Mouse (Mus musculus) gonadal fat pad, adult 2 months (tissue): ENCODE measurements around the gene Etv6. TPM values are rescaled to one million over a fixed set of nuclear protein-coding genes. Genes with fewer than 3 reads are reported as not detected.

Experiments used
- DNase-seq: peaks from one replicate; pipeline ENCODE4 v3.0.0-alpha.2; 2012; ENCODE audit warnings: low read depth
- polyA plus RNA-seq: library from polyadenylated mRNA; depleted of rRNA; stranded (reverse); fragments of >200 nt; gene quantifications from 2 replicates; pipeline ENCODE4 v1.2.3, GENCODE M21; 2012

Etv6 gene
- polyA plus RNA-seq, 1 experiment: 20.6 TPM

DNA sequence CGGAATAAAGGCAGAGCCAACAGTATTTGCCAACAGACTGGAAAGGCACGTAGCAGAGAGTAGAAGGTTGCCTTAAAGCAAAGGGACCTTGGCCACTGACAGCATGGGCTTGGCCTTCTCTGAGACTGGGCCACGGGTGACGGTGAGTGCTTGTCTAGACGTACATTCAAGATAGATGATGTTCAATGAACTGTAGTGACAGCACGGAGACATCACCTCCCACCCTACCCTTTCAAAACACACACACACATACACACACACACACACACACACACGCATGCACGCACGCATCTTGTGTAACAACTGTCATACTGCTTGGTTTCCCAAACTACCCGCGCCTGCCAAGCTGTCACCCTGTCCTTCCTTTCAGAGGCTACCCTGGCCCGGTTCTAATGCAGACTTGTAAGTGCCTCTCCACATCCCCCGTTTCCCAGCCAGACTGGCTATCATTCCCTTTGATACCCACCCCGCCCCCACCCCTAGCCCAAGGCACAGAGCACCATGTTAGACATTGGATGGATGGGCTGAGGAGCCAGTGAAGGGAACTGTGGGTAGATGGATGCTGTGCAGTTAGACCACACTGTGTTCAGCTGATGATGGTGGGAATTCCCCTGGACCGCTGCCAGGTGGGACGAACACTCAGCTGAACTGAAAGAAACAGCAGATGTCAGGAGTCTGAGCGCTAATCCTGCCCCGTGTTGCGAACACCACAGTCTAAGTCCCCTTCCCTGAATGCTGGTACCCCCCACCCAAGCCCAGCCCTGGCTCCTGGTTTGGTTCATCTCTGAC, 172.1 kb downstream of the Etv6 start:
- DNase-seq: no peak

DNA sequence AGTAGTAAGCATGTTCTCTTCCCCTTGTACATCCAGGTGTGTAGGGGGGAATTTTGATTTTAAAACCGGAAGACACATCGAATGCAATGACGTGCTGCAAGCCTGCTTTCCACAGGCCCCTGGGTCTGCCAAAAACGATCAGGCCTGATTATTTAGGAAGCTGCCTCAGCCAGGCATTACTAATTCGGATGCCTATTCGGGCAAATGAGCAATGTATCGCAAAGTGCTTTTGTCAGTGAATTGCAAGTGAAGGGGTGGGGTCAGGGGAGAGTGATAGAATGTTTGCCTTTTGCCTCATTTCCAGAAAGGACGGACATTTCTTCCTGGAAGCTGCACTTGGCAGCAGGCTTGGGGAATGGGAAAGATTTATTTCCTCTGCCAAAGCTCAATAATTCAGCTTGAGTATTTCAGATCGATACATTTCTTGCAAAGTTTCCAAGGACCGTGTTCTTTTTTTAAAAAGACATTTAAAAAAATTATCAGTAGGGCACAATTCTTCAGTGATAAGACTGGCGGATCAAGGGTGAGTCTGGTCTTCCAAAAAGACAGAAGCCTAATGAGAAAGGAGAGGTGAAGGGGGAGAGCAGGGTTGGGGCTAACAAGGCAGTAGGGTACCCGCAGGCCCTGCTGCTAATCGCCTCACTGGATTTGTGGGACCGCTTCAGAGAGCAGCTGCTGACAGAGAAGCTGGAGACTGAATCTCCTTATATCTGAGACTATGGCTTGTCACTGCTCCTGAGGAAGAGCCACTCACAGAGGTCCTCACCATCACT, 172.9 kb downstream of the Etv6 start:
- DNase-seq: no peak

DNA sequence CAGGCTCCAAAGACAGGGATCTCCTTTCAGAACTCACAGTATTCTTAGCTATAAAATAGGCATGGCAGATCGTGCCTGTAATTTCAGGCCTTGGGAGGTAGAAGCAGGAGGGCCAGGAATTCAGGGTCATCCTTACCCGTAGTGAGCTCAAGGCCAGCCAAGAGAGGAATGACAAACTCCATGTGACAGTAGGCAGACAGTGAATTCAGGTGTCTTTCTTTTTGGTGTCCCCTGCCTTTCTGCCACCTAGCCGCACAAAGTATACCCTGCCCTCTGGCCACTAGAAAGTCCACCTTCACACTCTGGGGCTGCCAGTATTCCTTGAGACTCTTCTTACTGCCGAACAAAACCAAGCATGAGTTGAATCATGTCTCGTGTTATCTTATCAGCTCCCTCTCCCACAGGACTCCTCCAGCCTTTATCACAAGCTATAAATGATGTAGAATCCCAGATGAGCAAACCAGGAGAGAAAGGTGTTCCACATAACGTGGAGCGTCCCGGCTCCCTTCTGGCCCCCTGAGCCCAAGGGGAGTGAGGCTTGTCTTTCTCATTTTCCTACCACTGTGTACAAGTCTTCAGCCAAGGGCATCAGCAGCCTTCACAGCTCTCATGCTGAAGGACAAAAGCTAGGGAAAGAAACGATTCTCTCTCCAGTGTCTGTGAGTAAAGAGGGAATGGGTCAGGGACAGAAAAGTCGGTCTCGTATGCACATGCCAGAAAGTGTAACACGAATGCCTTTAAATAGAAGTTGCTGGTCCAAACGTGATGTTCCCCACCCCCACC, 175.4 kb downstream of the Etv6 start:
- DNase-seq: no peak

DNA sequence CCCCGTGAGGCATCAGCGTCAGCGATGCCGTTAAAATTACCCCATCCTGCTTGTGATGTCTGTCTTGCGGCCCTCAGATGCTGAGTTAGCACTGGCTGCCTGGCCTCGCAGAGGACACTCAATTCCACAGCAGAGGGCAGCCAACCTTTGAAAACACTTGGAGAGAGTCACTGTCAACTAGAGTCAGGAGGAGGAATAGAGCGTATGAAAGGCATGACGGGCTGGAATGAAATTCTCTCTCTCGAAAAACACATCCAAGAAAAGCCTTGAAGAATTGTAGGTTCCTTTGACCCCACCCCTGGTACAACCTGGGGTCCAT, 175.9 kb downstream of the Etv6 start:
- DNase-seq: no peak

GRCm38 (mm10) chr6:134217747-134218146, 182.2 kb downstream of the Etv6 start:
- no peak for DNase-seq

DNA sequence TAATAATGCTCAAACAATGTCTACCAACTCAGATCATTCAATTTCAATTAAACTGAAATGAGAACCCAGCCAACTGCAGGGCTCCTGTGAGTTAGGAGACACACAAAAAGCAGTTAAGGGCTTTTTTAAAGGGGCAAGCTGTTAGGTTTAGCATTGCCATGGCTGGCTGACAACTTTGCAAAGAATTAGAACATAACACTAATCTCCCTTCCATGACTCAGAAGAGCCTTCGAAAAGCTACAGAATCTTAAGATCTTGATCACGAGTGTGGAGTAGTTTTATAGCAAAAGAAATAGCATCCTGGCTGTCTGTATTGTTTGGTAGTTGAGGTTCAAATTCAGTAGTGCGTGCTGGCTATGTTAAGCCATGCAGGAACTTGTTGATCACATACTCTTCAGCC, 182.9 kb downstream of the Etv6 start:
- DNase-seq: no peak

- DNase-seq: no peak
Measured at GRCm38 (mm10) chr6:134219358-134219757, 183.9 kb downstream of the Etv6 start.

- no peak for DNase-seq
Measured at GRCm38 (mm10) chr6:134220209-134220777, 184.8 kb downstream of the Etv6 start.

DNA sequence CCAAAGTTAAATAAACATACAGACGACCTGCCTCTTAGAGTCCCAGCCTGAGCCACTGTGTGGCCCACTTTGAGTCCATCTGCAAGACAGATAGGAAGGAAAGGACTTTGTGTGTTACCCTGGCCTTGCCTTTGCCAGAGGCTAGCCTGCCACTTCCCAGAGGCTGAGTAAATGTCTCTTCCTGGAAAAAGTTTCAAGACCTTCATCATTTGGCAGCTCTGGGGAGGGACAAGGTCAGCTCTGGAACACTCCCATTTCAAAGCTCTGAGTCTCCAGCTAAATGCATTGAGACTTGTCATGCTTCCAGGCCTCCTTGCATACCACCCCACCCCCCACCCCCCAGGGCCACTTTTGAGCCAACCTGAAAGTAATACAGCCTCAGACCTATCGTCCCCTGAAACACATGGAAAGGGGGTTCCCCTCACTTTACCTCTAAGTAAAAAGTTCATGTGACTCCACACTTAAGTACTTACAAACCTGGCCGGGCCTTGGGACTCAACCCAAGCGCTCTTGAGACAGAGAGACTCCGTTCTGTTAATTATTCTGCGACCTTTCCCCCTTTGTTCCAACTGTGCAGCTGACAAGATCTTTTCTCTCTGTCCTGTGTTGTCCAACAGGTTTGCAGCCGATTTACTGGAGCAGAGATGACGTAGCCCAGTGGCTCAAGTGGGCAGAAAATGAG, 186.9 kb downstream of the Etv6 start:
- no peak for DNase-seq

DNA sequence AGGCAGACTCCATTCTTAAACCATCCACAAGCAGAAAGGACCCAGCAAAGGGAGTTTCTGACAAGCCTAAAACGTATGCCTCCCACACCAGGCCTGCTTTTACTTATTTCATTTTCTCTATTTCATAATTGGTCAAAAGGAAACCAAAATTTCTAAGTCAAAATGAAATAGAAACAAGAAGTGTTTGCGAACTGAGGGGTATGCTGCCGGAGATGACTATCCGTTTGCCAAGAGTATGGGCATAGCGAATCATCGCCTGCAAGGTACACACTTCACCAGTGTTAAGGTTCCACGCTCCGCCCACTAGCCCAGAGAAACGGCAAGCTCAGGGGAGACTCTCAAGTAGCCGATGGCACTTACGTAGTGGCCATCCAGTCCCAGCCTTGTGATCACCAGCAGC, 190.1 kb downstream of the Etv6 start:
- DNase-seq: no peak

DNA sequence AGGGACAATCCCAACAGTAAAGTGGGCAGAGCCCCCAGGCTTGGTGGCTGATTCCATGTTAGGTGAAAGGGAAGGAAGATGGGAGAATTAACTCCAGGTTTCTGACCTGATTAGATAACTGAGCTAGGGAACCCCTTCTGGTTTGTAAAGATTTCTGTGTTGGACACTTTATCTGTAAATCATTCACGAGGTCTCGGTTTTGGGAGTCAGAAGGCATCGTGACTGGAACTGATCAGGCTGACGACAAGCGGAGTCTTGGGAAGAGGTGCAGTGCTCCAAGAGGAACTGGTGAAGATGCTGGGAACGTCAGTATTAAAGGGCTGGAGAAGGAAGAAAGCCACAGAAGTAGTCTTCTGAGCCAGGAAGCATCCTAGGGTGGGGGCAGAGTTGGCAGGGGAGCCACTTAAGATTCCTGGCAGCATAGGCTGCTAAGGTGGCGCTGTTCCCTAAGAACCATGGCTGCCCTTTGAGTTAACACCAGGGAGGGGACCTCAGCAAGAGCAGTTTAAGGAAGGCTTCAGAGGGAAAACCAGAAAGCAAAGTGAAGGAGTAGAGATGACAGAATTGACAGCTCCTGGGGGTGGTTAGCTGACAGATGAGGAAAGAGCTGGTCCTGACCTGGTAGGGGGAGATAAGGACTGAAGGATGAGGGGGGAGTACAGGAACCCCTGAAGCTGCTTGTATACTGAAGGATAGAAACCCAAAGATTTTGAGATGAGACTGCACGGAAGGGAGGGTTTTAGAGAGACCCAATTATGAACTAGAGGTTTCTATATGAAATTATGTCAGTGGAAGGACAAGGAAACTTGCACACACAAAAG, 191.1 kb downstream of the Etv6 start:
- no peak for DNase-seq

- no peak for DNase-seq
Measured at GRCm38 (mm10) chr6:134236311-134236710, 200.8 kb downstream of the Etv6 start.

DNA sequence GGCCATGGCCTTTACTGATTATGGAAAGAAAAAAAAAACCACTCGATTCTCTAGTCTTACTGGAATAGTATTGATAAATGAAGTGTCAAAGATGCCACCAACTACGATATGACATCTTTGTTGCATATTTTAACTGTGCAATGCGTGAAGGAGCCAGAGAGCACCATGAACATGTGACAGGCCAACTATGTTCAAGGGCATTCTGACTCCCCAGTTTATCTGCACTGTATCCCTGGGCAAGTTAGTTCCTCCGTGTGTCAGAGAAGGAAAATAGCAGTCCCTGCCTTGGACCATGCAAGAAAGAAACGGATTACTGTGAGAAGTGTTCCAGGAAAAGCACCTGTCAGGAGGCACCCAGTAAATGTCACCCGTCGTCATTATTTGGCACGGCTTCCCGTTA, 203.0 kb downstream of the Etv6 start:
- no peak for DNase-seq

GRCm38 (mm10) chr6:134240988-134241387, 205.5 kb downstream of the Etv6 start:
- no peak for DNase-seq

DNA sequence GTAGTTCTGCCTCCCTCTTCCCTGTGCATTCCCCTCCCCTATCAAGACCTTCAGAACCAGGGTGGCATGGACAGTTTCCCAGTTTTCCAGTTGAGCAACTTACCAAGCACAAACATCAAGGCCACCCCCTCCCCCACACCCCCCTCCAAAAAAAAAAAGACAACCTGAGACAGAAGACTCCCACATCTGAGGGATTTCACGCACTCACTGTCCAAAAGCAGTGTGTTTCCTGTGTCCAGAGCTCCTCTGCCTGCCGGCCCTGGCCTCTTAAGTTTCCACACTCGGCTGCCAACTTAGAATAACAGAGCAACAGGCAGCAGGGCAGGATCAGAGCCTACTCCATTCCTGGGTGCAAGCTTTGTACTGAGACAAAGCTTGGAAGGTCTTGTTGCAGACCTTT, 207.6 kb downstream of the Etv6 start:
- DNase-seq: no peak

GRCm38 (mm10) chr6:134243546-134243945, 208.0 kb downstream of the Etv6 start:
- no peak for DNase-seq

GRCm38 (mm10) chr6:134244071-134244470, 208.6 kb downstream of the Etv6 start:
- no peak for DNase-seq

DNA sequence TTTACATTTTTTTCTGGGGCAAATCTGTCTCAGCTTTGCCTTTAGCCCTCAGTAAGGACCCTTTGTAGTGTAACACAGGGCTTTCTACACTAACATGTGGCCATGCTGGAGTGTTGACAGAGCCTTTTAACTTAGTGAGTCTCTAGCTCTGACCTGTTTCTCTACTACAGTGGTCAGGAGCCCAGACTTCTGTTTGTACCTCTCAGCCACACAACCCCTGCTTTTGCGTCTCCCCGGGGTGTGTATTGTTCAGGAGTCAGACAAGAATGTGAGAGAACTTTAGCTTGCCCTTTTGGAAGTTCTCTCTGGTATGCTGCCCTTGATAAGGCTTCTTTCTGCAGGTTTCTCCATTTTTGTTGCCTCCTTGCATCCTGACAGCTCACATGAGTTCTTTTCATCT, 210.6 kb downstream of the Etv6 start:
- no peak for DNase-seq

DNA sequence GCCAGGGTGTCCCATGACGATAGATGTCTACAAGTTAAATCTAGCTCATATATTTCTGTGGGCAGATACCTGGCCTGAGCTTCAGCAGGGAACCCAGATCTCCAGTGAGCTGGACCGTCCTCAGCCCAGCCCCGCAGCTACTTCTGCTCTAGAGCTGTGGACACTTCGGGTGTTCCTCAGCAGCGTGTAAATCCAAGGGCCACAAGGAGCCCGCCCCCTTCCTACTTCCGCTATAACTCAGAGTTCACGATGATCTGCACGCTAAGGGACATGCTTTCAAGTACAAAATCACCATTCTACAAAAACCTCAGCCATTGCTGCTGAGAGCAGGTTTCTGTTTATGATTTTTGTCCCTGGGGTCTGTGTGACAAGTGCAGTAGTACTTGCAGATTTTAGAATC, 211.8 kb downstream of the Etv6 start:
- DNase-seq: no peak

DNA sequence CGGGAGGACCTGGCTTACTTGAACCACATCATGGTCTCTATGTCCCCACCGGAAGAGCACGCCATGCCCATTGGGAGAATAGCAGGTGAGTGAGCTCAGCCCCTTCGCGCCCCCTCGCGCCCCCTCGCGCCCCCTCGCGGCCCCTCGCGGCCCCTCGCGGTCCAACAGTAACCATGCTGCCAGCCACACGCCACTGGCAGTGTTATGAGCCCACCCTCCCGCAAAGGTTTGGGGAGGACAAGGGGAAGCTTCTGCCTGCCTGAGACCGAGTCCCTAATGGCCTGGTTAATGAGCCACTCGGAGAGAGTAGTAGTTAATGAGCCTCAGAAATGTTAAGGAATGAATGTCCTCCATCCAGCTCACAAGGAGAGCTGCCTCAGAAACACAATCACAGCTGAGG, 213.2 kb downstream of the Etv6 start:
- no peak for DNase-seq

- DNase-seq: no peak
Measured at GRCm38 (mm10) chr6:134250764-134251163, 215.3 kb downstream of the Etv6 start.
